Mouse (Mus musculus) cerebellum, adult 9-11 months (tissue): ENCODE results near the gene Vmn1r188.
A peak's percentile ranks its signal among the peaks of the same experiment; 100 is the strongest.
"Not testable (repeated sequence)": the region's sequence is repeated elsewhere in the genome, so short reads cannot be mapped to it uniquely, and the experiment has no call there.

Experiments
- DNase-seq: peaks from one replicate; pipeline ENCODE4 v3.0.0; 2022

Gene Vmn1r188

DNA sequence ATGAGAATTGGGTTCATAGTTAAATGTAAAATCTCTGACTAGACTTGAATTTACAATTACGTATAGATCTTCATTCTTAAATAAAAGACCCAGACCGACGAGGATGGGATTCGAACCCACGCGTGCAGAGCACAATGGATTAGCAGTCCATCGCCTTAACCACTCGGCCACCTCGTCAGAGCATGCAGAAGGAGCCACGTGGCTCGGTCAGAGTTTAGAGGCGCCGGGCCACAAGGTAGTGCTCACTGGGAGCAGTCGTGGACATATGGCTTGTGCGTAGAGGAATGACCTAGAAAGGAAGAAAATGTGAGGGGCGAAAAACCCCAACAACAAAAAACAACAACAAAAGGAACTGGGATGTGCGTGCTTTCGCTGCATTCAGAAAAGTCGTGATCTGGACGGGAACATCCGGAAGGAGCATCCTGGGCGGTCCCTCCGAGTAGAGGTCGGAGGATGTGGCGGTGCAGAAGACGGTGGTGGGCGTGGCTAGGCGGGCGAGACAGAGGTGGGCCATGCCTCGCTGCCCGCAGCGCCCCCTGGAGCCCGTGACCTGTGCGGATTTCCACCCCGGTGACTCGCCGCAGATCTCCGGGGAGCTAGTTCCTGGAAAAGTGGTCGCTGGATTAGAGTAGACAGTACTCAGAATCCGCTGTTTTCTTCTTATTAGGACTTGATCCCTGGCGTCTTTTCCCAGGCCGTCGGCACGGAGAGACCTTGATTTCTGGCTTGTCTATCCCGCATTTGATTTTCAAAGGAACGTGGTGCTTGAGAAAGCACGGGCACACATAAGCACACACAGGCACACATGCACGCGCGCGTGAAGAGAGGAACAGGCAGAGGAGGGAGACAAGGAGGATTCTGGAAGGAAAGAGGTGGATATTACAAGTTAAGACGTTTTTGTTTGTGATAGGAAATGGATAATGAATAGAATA lies 33.4 kb upstream of the Vmn1r188 start:
- peak; percentile 74 for DNase-seq

DNA sequence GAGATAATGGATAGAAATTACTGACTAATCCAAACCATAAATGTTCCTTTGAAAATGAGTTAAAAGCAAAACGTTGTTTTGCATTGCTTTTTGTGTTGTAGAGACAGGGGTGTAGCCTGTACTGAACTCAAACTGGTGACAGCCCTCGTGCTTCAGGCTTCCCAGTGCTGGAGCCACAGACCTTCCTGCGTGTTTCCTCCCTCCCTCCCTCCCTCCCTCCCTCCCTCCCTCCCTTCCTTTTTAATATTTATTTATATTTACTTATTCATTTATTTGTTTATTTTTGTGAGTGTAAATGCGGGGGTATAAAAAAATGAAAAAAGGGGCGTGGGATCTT lies 32.7 kb upstream of the Vmn1r188 start:
- no peak for DNase-seq

DNA sequence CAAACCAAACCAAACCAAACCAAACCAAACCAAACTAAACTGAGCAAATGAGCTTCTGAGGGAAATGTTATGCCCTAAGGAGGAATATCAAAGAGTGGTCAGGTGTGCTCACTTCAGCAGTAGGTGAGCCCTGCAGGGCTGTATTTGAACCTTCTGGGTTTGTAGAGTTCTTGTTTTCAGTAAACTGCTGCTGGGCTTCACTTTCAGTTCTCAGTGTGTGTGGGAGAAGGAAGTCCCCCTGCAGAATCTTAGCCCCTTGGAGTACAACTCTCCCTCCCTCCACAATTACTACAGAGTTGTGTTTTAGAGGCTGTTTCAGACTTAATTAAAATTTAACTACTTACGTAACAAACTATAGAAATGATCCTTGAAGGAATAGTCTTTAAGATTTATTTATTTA lies 30.5 kb upstream of the Vmn1r188 start:
- no peak for DNase-seq

DNA sequence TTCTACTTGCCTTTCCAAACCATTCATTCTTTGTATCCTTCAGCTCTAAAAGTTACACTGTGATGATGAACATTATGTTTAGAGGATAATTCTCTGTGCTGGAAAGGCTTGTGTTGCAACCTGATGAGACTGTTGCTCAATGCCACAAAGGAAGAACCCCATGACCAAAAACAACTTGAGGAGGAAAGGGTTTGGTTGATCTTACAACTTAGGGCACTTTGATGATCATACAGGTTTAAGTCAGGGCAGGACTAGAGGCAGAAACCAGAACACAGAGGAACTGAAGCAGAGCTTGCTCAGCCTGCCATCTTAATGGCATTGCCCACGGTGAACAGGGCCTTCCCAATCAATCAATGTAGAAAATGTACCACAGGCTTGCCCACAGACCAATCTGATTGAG lies 22.8 kb upstream of the Vmn1r188 start:
- DNase-seq, result no peak

DNA sequence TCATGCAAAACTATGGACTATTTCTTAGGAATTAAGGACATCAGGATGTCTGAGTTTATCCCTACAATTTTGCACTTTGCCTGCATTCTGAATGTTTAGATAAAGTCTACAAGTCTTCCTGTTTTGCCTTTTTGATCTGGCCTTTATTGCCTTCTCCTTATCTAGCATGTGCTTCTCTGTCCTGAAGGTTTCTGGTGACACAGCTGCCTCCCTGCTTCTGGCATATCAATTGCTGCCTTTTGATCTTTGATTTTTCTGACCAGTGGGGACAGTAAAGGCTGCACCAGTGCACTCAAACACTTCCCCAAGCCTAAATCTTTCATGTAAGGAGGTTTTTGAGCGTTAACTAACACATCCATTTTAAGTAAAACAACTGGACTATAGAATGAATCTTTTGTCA lies 20.8 kb upstream of the Vmn1r188 start:
- no peak for DNase-seq

DNA sequence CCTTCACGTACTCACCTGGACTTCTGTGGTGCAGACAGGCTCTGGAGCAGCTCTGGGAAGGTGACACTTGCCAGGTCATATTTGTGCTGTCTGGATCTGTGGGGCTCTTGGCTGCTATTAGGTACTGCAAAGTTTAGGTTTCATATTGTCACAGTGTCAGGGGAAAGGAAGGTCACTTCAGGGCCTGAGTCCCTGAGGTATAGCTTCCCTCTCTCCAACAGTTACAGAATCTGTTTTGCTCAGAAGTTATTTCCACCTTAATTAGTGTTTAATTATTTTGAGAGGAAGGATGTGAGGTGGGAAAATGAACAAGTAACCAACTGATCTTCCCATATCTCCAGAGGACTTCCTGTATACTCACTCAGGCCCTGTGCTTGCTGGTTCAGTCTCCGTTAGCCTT lies 21.5 kb downstream of the Vmn1r188 start, which contains the start of gene Vmn1r189:
TSS of gene Vmn1r189 (minus strand) at position 101 of the 400 bp plus-strand sequence.
- not testable (repeated sequence) for DNase-seq

DNA sequence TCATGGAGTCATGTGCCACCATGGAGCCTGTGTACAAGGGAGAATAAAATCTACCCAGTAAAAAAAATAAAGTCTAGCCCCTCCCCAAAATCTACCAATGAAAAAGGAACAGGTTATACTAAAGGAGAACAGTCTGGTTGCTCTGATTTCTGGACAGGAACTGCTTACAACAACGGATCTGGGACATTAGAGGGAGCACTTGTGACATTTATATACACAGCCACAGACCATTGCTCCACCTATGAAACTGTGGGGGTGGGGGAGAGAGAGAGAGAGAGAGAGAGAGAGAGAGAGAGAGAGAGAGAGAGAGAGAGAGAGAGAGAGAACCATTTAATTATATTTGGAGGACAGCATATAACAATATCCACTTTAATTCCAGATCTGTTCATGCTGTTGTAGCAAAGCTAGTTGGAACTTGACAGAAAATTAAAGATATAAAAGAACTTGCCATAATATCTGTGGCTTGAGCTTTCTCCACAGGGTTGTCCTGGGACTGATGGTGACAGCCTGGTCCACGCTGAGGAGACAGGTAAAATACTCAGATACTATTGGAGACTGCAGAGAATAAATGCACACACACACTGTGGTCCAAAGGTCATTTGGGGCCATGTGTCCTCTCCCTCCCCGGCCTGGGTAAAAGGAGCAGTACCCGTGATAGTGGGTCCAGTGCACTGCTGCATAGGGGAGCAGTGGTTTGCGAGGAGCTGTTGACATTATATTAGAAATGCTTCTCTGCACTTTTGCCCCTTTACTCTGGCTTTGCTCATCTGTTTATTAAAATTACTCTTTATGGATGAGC lies 52.5 kb downstream of the Vmn1r188 start:
- not testable (repeated sequence) for DNase-seq
